In genomic region chr11:119034635-119035034, GRCm38 (mm10) we compare ENCODE assay signal across 11 mouse cellular contexts. TPM values are rescaled to one million over a fixed set of nuclear protein-coding genes. Genes with fewer than 3 reads are reported as not detected.
DNase-seq lines count a peak whose midpoint lies in the region; ATAC-seq and TF ChIP-seq lines count a peak whose summit lies in the region.
"Had no signal": no experiment of that assay in that cellular context is flagged by ENCODE, and none has a peak within 500 bp of the region (broad histone marks: within the 10 kb centered on the region; RNA-seq: fewer than 3 reads in every experiment).

No protein-coding gene starts in this region.

- peaks cover 67% of the 10 kb centered on the region for H3K27me3 ChIP-seq in heart, embryonic 10.5 days (ENCODE audit: insufficient read depth, poor library complexity, severe bottlenecking)
- peaks cover 68% of the 10 kb centered on the region for H3K27me3 ChIP-seq in hindbrain, embryonic 10.5 days (ENCODE audit: insufficient read depth, poor library complexity, severe bottlenecking)
- peaks cover 51% of the 10 kb centered on the region for H3K27me3 ChIP-seq in midbrain, embryonic 11.5 days (ENCODE audit: control insufficient read depth, insufficient read depth, low read length)

- H3K9me3 ChIP-seq in heart, embryonic 10.5 days: no peaks in the 10 kb centered on the region
- H3K9me3 ChIP-seq in ES-E14 (ENCODE audit: control insufficient read depth, insufficient read depth, low read depth, low read length): no peaks in the 10 kb centered on the region
- H3K9me3 ChIP-seq in hindbrain, embryonic 10.5 days: no peaks in the 10 kb centered on the region
- H3K9me3 ChIP-seq in midbrain, embryonic 11.5 days (ENCODE audit: control insufficient read depth, low read length): no peaks in the 10 kb centered on the region

- no peak for ATAC-seq in midbrain, embryonic 11.5 days (ENCODE audit: low FRiP score)
- no peak for ATAC-seq in megakaryocyte, adult 5-6 weeks (ENCODE audit: poor library complexity, severe bottlenecking)

- H3K4me2 ChIP-seq in midbrain, embryonic 11.5 days: peak overlapping the region; percentile 40

- peaks cover 24% of the 10 kb centered on the region for H3K36me3 ChIP-seq in heart, embryonic 10.5 days
- peaks cover 7% of the 10 kb centered on the region; the same call in 1 of the 2 replicates for H3K36me3 ChIP-seq in ES-E14 (ENCODE audit: control insufficient read depth, insufficient read depth, low read length, poor library complexity, severe bottlenecking)
- H3K36me3 ChIP-seq in hindbrain, embryonic 10.5 days: peaks cover 28% of the 10 kb centered on the region
- H3K36me3 ChIP-seq in midbrain, embryonic 11.5 days (ENCODE audit: control insufficient read depth, insufficient read depth, low read length): peaks cover 6% of the 10 kb centered on the region; the same call in 1 of the 2 replicates

- peak overlapping the region; percentile 47 for H3K4me3 ChIP-seq in heart, embryonic 10.5 days
- no peak overlapping the region for H3K4me3 ChIP-seq in ES-E14 (ENCODE audit: insufficient read depth in 1 of 2, low read depth in 1 of 2, low read length in 2 of 2, poor library complexity in 1 of 2, severe bottlenecking in 1 of 2)
- H3K4me3 ChIP-seq in hindbrain, embryonic 10.5 days: peak overlapping the region; percentile 39
- H3K4me3 ChIP-seq in midbrain, embryonic 11.5 days (ENCODE audit: low read depth, low read length): peak overlapping the region; percentile 15; the same call in 1 of the 2 replicates

- in situ Hi-C loops in ES-E14 (cut with MboI; ENCODE audit: low sequenced_read_pairs in 2 of 2, unreplicated experiment in 2 of 2): loop anchor here in 1 of 2 experiments (10.0 kb wide), 1 partner anchor 50 kb away; the partner anchor contains the start of gene Cbx4

- intact Hi-C loops in heart, postnatal 36 days (cut with DNase I): loop anchor here (1.0 kb wide), 2 partner anchors 92 to 156 kb away; no protein-coding TSS in a partner anchor

- H3K4me1 ChIP-seq in heart, embryonic 10.5 days: peaks cover 46% of the 10 kb centered on the region
- H3K4me1 ChIP-seq in ES-E14 (ENCODE audit: control insufficient read depth in 2 of 2, insufficient read depth in 2 of 2, low read length in 2 of 2, poor library complexity in 1 of 2): peaks cover 0 to 6% of the 10 kb centered on the region in 2 experiments; a peak in 1 of 4 replicates
- peaks cover 66% of the 10 kb centered on the region for H3K4me1 ChIP-seq in hindbrain, embryonic 10.5 days (replicated peaks)
- H3K4me1 ChIP-seq in midbrain, embryonic 11.5 days (ENCODE audit: control insufficient read depth, insufficient read depth, low read length): peaks cover 53% of the 10 kb centered on the region

- 2% methylated on average over 19 of the region's 19 CpGs for WGBS in heart, embryonic 10.5 days
- under 1% methylated on average over 19 of the region's 19 CpGs for WGBS in hindbrain, embryonic 10.5 days
- WGBS in midbrain, embryonic 11.5 days: 1% methylated on average over 19 of the region's 19 CpGs

- no peak overlapping the region for H3K27ac ChIP-seq in heart, embryonic 10.5 days
- H3K27ac ChIP-seq in ES-E14 (ENCODE audit: insufficient read depth, low read depth, low read length, poor library complexity, severe bottlenecking): no peak overlapping the region
- H3K27ac ChIP-seq in hindbrain, embryonic 10.5 days: no peak overlapping the region
- no peak overlapping the region for H3K27ac ChIP-seq in midbrain, embryonic 11.5 days (ENCODE audit: low read depth, low read length)

- DNase-seq in heart, embryonic 10.5 days (ENCODE audit: low spot score): no peak
- no peak for DNase-seq in heart, postnatal 36 days
- no peak for DNase-seq in ES-E14 (ENCODE audit: low read depth, low spot score)
- peak; percentile 23 for DNase-seq in hindbrain, embryonic 10.5 days (ENCODE audit: low spot score)
- DNase-seq in midbrain, embryonic 11.5 days (ENCODE audit: low spot score, missing footprints): peak; percentile 94
- no peak for DNase-seq in cerebellum, adult 9-10 months
- no peak for DNase-seq in c-Kit-positive CD71-positive TER-119-positive erythroid progenitor cells, embryonic 14.5 days (ENCODE audit: low spot score)

- no peak overlapping the region for H3K9ac ChIP-seq in ES-E14 (ENCODE audit: insufficient read depth, low read depth, low read length, poor library complexity, severe bottlenecking)
- H3K9ac ChIP-seq in midbrain, embryonic 11.5 days (ENCODE audit: low read length): no peak overlapping the region; the same call in 1 of the 2 replicates

TF ChIP-seq in ES-E14, 5 proteins besides CTCF, POLR2A, EP300 and RAD21:
- peak; percentile 75 for TF ChIP-seq ZNF384 (IDR thresholded peaks at IDR 0.05; ENCODE audit: low read depth, low read length)
- TF ChIP-seq MAFK (IDR thresholded peaks at IDR 0.05; ENCODE audit: insufficient read depth, low read depth, low read length): no peak

RNA-seq across cellular contexts. Expression of gene Cbx8, which starts 6.1 kb away (rescaled TPM):
- 9.1 and 9.7 TPM in 2 replicates for polyA plus RNA-seq in heart, embryonic 10.5 days (2016; fragmentation: Nextera tagmentation; extraction: Ambion mirVana)
- total RNA-seq in heart, postnatal 36 days (2021): 1 to 10 TPM; 5.3 to 9.1 TPM
- 1.1 and 1.2 TPM in 2 replicates for total RNA-seq in ES-E14 (2012; rRNA removed)
- polyA plus RNA-seq in hindbrain, embryonic 10.5 days (2016; fragmentation: Nextera tagmentation; extraction: Ambion mirVana): 11.2 and 13.0 TPM in 2 replicates
- polyA plus RNA-seq in midbrain, embryonic 11.5 days (2014; fragmentation: Nextera tagmentation; extraction: Ambion mirVana): 11.3 and 11.9 TPM in 2 replicates
- total RNA-seq in megakaryocyte, adult 5-6 weeks (2015): 3.2 and 5.6 TPM in 2 replicates
- total RNA-seq in megakaryocyte, adult 5-6 weeks (2017): 3.0 and 3.6 TPM in 2 replicates

RNA-seq across cellular contexts. Expression of gene Cbx2, which starts 11.9 kb away (rescaled TPM):
- polyA plus RNA-seq in heart, embryonic 10.5 days (2016; fragmentation: Nextera tagmentation; extraction: Ambion mirVana): 37.4 and 56.0 TPM in 2 replicates
- 1 to 10 TPM; 3.2 to 3.9 TPM for total RNA-seq in heart, postnatal 36 days (2021)
- 12.6 and 13.9 TPM in 2 replicates for total RNA-seq in ES-E14 (2012; rRNA removed)
- polyA plus RNA-seq in hindbrain, embryonic 10.5 days (2016; fragmentation: Nextera tagmentation; extraction: Ambion mirVana): 86.6 and 112 TPM in 2 replicates
- polyA plus RNA-seq in midbrain, embryonic 11.5 days (2014; fragmentation: Nextera tagmentation; extraction: Ambion mirVana): 66.7 and 70.5 TPM in 2 replicates
- total RNA-seq in megakaryocyte, adult 5-6 weeks (2015): 1.5 and 1.6 TPM in 2 replicates
- 2.8 TPM in 2 replicates for total RNA-seq in megakaryocyte, adult 5-6 weeks (2017)

RNA-seq across cellular contexts. Expression of gene Enpp7, which starts 46.6 kb away (rescaled TPM):
- not detected in 2 replicates for polyA plus RNA-seq in heart, embryonic 10.5 days (2016; fragmentation: Nextera tagmentation; extraction: Ambion mirVana)
- not detected for total RNA-seq in heart, postnatal 36 days (2021)
- not detected in 2 replicates for total RNA-seq in ES-E14 (2012; rRNA removed)
- not detected in 2 replicates for polyA plus RNA-seq in hindbrain, embryonic 10.5 days (2016; fragmentation: Nextera tagmentation; extraction: Ambion mirVana)
- not detected in 2 replicates for polyA plus RNA-seq in midbrain, embryonic 11.5 days (2014; fragmentation: Nextera tagmentation; extraction: Ambion mirVana)
- total RNA-seq in megakaryocyte, adult 5-6 weeks (2015): not detected in 2 replicates
- total RNA-seq in megakaryocyte, adult 5-6 weeks (2017): not detected in 2 replicates
- total RNA-seq: adrenal gland, adult 2 months; layer of hippocampus, postnatal 14 days had no signal
- polyA plus RNA-seq: adrenal gland, adult 2 months; C2C12 had no signal

RNA-seq across cellular contexts. Expression of gene Cbx4, which starts 51.4 kb away (rescaled TPM):
- polyA plus RNA-seq in heart, embryonic 10.5 days (2016; fragmentation: Nextera tagmentation; extraction: Ambion mirVana): 8.9 and 9.0 TPM in 2 replicates
- total RNA-seq in heart, postnatal 36 days (2021): 10 to 100 TPM; 11.5 to 13.6 TPM
- 0.90 and 1.8 TPM in 2 replicates for total RNA-seq in ES-E14 (2012; rRNA removed)
- polyA plus RNA-seq in hindbrain, embryonic 10.5 days (2016; fragmentation: Nextera tagmentation; extraction: Ambion mirVana): 4.4 and 8.2 TPM in 2 replicates
- 6.3 and 7.0 TPM in 2 replicates for polyA plus RNA-seq in midbrain, embryonic 11.5 days (2014; fragmentation: Nextera tagmentation; extraction: Ambion mirVana)
- total RNA-seq in megakaryocyte, adult 5-6 weeks (2015): 15.3 and 15.5 TPM in 2 replicates
- total RNA-seq in megakaryocyte, adult 5-6 weeks (2017): 18.0 and 18.4 TPM in 2 replicates

Comparison
In these comparisons a context has a peak if more than half of its experiments do, and no peak if none do; other contexts are left out.
1. DNase-seq: peak in hindbrain, embryonic 10.5 days (single experiment) and midbrain, embryonic 11.5 days (single experiment); none in heart, embryonic 10.5 days (single experiment), heart, postnatal 36 days (0 of 2), ES-E14 (single experiment), cerebellum, adult 9-10 months (single experiment) and c-Kit-positive CD71-positive TER-119-positive erythroid progenitor cells, embryonic 14.5 days (single experiment).
2. H3K4me3 ChIP-seq: peak in heart, embryonic 10.5 days (single experiment), hindbrain, embryonic 10.5 days (single experiment) and midbrain, embryonic 11.5 days (single experiment); none in ES-E14 (0 of 2).